Mouse (Mus musculus) E14TG2a.4 (cell line): ENCODE results near the gene Fxyd5.

Experiments
- CTCF ChIP-seq: conservative IDR thresholded peaks from 2 replicates; pipeline ENCODE4 v1.5.1; 2014; ENCODE audit warnings: low read length
- POU5F1 ChIP-seq: IDR thresholded peaks from 2 replicates; pipeline ENCODE4 v1.6.1; 2014; ENCODE audit warnings: low read length, borderline replicate concordance

GRCm38 (mm10) chr7:31074713-31075069 is 32.4 kb upstream of the Fxyd5 start:
- no peak for TF ChIP-seq POU5F1
- no peak for TF ChIP-seq CTCF
